Mouse (Mus musculus): ENCODE data around the gene Bco1.

GRCm38 (mm10) chr8:117049444-117049843 lies 46.2 kb upstream of the Bco1 start:
- TF ChIP-seq CTCF (IDR thresholded peaks at IDR 0.05; ENCODE audit: borderline replicate concordance, insufficient read depth, low read depth, low read length) (no peak), POLR2A (IDR thresholded peaks at IDR 0.05; ENCODE audit: borderline replicate concordance, insufficient read depth, low read length) (no peak)
